Mouse (Mus musculus): ENCODE measurements at regions not wholly inside any gene's neighbourhood (a gene's known extent, or its start where the extent isn't known, plus 50 kb on each side); places are given as distances from the start of the nearest gene placed in this dataset.

DNA sequence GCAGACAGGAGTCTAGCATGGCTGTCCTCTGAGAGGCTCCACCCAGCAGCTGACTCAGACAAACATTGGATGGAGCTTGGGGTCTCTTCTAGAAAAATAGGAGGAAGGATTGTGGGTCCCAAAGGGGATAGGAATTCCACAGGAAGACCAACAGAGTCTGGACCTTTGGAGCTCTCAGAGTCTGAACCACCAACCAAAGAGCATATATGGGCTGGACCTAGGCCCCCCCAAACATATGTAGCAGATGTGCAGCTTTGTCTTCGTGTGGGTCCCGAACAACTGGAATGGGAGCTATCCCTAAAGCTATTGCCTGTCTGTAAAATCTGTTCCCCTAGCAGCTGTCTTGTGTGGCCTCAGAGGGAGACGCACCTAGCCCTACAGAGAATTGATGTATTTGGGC lies 50.1 kb upstream of the Cpm start:
- DNase-seq (ENCODE audit: low spot score), result peak; percentile 93

DNA sequence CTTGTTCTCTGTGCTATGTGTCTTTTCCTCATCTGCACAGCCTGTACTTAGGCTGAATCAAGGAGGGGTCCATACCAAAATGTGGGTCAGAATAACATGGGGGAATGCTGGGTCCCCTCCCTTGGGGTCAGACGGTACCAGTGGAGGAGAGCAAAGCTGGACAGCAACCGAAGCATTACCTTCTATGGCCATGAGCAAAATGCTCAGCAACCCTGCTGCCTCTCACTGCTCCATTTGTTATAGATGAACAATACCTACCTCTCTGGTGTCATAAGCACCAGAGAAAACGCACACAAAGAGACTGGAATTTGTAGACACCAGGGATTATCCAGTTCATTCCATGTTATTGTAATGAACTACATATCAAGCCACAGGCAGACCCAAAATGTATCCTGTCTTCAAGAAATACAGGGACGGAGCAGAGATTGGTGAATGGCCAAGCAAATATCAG lies 50.6 kb upstream of the Cpm start:
- peak; percentile 94 for DNase-seq (ENCODE audit: low spot score)

DNA sequence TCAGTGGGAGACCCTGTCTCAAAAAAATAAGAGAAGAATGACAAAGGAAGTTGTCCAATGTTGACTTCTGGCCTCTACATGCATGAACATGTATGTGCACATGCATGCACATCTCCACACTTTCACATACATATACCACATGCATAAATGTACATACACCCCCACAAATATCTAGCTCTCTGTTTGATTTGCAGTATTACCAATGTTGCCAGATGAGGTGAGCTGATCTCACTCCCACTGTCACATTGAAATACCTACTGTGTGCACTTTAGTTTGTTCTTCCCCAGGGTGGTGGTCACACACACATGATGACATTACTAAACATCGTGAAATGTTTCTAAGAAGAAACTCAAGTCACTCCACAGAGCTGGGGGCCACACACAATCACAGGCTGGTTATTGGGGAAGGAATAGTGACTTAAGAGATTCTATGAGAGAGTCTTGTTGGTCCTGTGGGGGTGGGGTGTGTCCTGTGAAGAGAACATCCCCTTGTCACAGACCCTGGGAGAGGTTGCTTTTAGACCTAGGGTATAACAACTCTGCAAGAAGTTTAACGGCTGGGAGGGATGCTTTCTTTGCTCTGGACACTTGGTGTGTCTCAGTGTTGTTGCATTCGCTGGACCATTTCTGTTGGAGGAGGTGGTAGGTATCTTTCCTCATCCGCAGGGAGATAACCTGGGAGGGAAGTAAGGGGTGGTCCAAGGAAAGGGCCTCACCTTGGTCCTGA lies 51.2 kb upstream of the Cpm start:
- peak; percentile 93 for DNase-seq (ENCODE audit: low spot score)

DNA sequence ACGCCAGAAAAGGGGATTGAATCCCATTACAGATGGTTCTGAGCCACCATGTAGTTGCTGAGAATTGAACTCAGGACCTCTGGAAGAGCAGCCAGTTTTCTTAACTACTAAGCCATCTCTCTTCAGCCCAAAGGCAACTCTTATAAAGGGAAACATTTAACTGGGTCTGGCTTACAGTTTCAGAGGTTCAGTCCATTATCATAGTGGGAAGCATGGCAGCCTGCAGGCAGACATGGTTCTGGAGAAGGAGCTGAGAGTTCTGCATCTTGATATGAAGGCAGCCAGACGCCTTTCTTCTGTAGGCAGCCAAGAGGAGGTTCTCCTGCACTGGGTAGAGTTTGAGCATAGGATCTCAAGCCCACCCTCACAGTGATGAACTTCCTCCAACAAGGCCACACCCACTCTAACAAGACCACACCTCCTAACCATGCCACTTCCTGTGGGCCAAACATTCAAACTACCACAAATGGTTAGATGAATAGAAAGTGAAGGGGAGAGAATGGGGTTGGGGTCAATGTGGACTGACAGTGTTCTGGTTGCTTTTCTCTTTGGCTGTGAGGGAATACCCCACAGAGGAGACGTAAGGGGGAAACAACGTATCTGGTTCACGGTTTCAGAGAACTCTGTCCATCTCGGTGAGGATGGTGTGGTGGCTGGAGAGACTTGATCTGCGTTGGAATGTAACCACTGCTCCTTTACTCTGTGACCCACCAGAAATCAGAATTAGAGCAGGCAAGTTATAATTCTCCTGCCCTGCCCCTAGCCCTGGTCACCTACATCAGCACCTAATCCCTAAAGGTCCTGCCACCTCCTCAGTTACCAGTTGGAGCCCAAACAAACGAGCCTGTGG lies 52.2 kb upstream of the Cpm start:
- DNase-seq (ENCODE audit: low spot score), result peak; percentile 94

DNA sequence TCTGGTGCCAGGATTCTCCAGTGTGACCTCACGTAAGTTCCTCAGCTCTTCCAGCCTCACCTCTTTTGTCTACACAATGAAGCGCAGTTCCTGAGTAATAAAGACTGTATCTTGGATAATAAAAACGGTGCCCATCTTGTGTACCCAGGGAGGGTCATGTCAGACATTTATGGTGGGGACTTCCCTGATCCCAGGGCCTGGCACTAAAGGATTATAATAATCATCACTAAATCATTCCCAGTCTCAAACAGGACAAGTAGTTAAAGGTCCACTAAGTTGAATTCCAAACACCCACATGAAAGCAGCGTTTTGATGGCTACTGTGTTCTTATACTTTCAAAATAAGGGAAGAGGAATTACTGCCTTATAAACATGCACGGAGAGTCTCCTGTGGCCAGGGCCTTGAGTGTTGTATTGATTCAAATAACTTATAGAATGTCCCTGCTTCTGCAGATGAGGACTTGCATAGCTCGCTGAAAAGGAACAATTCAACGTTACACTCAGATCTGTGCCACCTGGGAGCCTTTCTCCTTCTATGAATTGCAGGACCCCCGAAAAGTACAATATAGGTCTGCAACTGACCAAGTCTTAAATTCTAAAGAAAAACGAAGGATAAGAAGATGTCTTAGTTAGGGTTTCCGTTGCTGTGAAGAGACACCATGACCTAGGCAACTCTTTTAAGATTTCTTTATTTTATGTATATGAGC lies 53.0 kb upstream of the Cpm start:
- DNase-seq (ENCODE audit: low spot score), result peak; percentile 94

DNA sequence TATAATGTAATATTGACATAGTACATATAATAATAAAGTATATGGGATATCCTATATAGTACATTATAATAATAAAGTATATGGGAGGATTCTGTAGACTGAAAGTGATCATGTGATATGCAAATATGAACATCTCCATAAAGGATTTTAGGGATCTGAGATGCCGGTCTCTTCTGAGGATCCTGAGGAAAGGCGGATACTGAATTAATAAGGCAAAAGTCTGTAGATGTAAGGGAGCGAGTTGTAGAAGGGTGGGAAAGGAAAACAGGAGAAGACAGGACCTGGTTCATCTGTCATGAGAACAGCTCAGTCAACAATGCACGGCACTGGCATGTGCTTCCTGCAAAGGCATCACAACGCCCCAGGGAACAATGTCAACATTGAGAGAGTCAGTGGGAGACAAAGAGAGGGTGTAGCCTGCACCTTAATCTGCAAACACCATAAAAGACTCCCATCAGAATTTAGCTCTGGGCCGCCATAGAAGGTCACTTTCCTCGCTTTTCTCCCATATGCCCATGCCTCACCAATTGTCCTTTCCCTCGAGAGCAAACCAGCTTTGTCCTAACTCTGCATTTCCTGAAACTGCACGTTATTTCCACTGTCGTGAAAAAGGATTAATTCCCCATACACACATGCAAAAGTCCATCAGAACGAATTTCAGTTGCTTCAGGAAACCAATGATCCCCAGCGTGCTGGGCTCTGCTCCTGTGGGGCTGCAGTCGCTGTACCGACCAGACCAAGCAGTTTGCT lies 53.7 kb upstream of the Cpm start:
- DNase-seq (ENCODE audit: low spot score), result peak; percentile 93

DNA sequence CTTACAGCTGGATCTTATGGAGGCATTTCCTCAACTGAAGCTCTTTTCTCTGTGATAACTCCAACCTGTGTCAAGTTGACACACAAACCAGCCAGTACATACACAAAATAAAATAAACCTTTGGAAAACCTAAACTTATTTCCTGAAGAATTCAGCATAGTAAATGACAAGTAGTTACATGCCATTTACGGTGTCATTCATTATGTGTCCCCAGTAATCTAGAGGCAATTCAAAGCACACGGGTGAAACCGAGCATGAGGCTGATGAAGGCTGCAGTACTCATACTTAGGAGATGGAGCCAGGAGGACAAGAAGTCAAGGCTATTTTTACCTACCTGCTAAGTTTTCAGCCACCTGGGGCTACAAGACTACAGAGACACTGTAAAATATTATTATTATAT lies 54.4 kb upstream of the Cpm start:
- DNase-seq (ENCODE audit: low spot score), result peak; percentile 93

DNA sequence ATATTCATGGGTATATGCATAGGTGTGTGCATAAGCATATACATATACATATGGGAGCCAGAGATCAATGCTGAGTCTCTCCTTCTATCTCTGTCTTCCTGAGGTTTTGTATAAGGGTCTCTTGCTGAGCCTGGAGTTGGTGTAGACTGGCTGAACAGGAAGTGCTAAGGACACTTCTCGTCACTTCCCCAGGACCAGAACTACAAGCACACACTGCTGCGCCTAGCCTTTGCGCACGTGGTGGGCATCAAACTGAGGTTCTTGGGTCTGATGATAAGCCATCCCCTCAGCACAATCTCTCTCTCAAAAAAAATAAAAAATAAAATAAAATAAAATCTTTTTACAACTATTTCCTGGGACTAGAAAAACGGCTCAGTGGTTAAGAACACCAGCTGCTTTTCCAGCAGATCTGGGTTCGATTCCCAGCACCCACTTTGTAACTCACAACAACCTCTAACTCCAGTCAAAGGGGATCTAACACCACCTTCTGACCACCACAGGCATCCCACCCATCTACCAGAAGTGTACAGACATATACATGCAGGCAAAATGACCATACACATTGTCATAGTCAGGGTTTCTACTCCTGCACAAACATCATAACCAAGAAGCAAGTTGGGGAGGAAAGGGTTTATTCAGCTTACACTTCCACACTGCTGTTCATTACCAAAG lies 55.1 kb upstream of the Cpm start:
- peak; percentile 93 for DNase-seq (ENCODE audit: low spot score)

DNA sequence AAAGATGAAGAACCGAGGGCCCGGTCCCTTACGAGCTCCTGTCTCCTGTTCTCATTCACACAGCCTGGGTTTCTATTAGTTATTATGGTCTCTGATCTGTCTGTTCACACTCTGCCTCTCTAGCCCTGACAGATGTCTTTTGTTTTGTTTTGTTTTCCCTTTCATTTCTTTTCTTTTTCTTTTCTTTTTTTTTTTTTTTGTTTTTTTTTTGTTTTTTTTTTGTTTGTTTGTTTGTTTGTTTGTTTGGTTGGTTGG lies 55.8 kb upstream of the Cpm start:
- peak; percentile 94 for DNase-seq (ENCODE audit: low spot score)

DNA sequence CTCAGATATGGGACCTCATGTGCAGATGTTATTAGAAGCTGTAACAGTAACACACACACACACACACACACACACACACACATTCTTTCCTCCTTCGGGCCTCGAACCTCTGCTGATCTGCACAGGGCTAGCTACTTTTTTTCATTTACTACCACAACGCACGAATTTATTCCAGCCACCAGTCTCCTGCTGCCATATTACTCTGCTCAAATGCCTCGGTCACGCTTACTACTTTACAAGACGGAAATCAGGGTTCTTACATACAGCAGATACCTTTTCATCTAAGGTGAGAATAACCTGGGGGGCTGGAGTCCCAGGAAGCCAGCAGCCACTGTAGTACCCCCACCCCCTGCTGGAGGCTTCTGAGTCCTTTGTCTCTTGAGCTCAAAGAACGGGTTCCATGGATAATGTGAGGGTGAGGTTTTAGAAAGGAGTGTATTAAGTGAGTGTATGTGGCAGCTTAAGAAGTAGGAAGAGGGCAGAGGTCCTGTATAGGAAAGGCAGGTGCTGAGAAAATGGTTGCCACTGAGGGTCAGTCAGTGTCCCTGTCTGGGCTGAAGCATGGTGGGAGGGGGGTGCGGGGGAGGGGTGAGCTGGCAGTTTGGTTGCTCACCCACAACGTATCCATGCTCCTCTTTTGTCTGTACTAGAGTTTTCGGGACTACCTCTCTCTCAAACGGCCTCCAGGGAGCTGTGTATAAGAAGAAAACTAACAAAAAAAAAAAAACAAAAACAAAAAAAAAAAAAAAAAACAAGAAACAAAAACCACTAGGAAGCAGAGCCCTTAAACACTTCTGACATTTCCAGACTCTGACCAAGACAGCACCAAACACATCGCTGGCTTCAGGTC lies 56.3 kb upstream of the Cpm start:
- peak; percentile 92 for DNase-seq (ENCODE audit: low spot score)

DNA sequence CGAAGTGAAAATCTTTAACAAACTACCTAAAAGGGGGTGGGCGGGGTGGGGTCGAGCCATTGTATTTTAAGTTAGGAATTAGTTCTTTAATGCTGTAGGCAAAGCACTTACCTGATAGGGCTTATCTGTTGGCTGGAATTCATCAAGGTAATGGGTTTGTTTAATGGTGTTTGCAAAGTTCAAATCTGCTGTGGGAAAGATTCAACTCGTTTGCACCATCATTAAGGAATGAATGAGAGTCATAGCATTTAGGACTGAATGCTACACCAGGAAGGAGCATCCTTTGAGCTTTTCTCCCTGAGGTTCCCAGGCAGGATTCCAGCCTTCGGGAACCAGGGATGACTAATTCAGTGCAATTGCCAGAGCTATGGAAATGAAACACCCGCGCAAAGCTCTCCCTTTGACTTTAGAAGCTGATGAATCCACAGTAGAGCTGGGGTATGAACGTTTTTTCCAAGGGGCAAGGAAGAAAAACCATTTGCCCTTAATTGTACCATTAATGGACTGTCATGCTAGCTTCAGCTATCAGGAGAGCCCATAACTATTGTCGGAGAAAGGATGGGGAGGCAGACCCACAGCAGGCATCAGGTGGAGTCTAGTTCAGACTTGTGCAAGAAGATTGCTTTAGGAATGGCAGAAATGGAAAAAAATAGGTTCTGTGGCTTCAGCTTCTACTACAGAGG lies 57.3 kb upstream of the Cpm start:
- peak; percentile 94 for DNase-seq (ENCODE audit: low spot score)

DNA sequence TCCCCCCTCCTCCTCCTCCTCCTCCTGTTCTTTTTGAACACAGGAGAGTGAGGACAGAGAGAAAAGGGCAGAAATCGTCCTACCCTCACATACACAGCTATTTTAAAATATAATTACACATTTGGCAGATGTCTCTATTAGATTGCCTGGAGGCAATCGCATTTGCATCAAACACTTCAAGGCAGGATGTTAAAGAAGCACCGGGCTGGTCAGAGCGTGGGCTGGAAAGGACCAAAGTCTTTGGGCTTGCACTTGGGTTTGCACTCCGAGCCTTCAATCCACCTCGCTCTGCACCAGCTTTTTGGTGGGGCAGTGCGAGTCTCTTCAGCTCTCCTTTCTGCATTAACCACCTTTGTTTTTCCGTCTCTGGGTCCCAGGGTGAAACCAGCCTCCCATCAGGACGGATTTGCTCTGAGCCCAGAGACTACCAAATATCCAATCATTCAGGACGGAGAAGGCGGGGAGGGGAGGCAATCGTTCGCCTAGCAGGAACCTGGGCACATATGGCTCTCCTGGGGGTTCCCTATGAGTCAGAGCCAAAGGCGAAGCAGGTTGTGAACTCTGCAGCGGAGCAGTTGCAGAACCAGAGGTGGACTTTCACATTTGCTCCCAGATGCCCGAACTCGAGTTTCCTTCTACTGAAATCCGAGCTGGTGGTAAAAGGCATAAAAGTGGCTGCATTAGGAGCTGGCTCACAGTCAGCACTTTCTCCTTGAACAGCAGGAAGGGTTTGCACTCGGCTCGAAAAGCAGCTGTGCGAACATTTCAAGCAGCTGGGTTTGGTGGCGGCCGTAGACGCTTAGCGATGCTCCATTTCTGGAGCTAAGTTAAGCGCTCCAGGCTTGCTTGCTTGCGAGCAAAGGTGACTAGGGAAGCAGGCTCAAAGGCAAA lies 58.1 kb upstream of the Cpm start:
- DNase-seq (ENCODE audit: low spot score), result peak; percentile 94

DNA sequence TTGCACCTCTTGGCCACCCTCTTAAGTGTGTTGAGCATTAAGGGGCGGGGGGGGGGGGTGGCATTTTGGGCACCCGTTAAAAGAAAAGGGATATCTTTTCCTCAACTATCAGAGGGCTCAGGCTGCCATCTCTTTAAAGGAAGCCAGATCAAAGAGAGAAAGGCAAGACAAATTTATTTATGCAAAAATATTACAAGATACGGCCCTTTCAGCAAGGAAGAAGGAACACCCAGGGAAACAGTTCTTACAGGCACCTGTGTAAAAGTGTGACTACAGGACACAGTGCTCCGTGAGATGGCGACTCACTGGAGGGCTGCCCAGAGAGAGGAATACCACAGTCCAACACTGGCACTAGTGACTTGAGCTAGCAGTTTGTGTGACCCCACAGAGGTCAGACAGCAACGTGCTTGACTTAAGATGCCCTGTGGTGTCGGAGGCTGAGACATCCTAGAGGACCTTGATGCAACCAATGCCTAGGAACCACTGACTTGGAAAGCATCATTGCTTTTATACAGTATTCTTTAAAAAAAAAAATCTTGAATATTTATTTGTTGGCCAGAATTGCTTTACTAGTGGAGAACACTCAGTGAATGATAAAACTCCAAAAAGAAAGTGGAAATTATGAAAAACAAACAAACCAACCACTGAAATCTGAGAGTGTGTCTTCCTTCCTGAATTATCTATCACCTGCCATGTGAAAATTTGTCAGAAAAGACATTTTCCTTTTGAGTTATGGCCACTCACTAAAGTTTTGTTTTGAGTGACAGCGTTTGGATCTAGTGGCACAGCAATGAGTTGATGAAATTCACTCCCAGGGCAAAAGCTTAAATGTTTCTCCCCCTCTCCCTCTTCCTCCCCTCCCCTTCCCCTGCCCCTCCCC lies 59.0 kb upstream of the Cpm start:
- DNase-seq (ENCODE audit: low spot score), result peak; percentile 95

DNA sequence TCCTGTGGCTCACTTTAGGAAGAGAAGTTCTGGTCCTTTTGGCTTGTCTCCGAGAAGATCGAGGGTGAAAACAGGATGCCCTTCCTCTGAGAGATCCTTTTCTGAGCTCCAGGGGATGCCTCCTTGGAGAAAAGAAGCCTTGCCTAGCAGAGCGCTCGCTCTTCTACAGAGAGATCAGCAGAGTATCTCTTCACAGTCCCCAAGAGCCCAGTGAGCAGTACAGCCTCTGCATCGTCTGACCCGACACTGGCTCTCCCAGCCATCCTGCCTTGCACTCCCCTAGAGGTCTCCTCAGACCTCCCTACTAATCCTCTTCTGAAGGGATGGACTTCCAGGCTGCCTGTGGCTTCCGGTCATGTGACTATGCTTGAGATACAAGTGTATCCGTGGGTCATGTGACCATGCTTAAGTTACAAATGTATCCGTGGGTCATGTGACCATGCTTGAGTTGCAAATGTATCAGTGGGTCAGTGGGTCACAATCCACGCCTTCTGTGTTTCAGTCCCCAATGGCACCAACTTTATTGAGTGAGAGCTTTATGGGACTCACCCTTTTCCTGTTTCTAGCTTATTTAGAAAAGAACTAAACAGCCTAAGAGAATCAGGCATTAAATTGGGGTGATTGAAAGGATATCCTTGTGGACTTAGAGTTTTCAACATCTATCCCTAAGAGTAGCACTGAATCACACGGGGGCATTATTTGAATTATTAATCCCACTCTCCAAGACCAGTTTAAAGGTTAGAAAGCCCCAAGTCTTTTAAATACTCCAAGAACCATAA lies 59.8 kb upstream of the Cpm start:
- peak; percentile 94 for DNase-seq (ENCODE audit: low spot score)

DNA sequence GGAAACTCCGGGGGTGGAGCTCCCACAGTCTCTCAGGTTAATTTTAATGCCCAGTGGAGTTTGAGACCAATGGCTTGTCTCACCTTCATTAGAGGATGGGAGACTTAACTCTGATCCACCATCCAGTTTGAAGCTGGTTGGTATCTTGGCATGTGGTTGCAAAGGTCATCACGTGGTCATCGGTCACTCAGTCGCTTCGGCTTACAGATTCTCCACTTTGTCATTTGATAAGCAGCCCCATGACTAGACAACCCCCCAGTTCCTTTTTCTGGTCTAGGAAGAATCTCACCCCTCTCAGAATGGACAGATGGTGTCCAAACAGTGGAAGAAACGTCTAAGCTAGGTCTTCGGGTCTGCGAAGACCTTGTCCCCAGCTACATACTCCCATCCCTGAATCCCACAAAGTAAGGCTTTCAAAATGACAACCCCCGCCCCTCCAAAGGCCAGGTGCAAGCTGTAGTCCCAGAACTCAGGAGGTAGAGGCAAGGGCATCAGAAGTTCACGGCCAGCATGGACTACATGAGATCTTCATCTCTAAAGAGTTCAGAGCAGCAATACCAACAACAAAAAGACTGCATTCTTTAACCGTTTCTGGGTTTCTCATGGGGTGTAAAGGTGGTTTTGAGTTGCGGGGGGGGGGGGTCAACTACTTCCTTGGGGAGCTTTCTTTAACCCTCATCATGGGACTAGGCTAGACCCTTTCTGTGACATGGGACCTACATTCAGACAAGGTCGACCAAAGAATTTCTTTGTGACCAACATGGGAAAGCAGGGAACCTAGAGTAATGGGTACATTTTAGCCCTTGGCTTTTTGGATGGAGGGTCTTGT lies 60.6 kb upstream of the Cpm start:
- peak; percentile 95 for DNase-seq (ENCODE audit: low spot score)

DNA sequence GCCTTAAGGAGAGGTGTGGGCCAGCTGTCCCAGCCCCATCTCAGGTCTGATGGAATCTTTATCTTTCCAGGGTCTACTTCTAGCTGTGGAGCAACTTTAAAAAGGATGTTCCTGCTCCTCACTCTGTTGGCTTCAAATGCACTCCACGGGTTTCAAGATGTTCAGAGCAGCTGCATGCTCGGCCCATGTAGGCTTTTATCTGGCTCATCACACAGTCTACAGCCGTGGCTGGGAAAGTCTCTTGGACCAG lies 61.2 kb upstream of the Cpm start:
- DNase-seq (ENCODE audit: low spot score), result no peak

Data from adipocyte (in vitro differentiated cells).